Mouse (Mus musculus) forelimb bud, embryonic 11.5 days (tissue): Measurements from ENCODE around the gene Abhd18.
"Not testable (repeated sequence)": the region's sequence is repeated elsewhere in the genome, so short reads cannot be mapped to it uniquely, and the experiment has no call there.

Source experiments
- DNase-seq: peaks from one replicate; pipeline ENCODE4 v3.0.0-alpha.2; 2012; ENCODE audit warnings: low read depth, low spot score

Gene Abhd18

DNA sequence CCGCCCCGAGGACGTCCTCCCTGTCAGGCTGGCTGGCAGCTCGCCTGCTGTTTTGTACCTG is at the start of gene Abhd18:
Gene Abhd18, plus strand, starts transcription at position 14 of the 61 bp plus-strand sequence.
- not testable (repeated sequence) for DNase-seq

DNA sequence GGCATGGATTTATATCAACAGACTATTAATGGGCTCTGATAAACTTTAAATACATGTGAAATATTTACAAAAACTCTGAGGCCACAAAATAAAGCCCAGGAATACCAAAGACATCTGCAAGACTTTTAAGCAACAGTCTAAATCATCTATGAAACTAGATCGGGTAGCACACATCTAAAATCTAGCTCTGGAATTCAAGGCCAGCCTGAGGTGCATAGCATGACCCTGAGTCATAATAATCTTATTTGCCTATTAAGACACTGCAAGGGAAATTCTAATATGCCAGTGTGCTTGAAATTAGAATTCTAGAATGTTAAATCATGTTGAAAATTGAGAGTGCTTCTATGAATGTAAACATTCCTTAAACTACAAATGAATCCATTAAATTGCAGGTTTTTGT is 48.7 kb upstream of the Abhd18 start:
- no peak for DNase-seq

DNA sequence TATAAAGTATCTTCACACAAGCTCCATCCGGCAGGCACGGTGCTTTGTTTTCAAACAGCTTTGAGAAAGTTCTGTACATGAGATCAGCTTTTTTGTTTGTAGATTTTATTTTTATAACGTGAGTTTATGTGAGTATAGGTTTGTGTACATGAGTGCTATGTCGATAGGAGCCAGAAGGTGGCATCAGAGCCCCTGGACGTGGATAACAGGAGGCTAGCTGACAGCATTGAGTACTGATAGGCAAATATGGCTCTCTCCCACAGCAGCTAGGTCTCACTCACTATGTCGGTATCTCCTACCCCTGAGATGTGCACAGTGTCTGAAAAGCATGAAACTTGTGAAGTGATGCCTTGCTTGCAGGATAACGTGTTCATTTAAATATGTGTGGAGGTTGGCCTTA is 48.3 kb upstream of the Abhd18 start:
- DNase-seq, result peak; percentile 49

DNA sequence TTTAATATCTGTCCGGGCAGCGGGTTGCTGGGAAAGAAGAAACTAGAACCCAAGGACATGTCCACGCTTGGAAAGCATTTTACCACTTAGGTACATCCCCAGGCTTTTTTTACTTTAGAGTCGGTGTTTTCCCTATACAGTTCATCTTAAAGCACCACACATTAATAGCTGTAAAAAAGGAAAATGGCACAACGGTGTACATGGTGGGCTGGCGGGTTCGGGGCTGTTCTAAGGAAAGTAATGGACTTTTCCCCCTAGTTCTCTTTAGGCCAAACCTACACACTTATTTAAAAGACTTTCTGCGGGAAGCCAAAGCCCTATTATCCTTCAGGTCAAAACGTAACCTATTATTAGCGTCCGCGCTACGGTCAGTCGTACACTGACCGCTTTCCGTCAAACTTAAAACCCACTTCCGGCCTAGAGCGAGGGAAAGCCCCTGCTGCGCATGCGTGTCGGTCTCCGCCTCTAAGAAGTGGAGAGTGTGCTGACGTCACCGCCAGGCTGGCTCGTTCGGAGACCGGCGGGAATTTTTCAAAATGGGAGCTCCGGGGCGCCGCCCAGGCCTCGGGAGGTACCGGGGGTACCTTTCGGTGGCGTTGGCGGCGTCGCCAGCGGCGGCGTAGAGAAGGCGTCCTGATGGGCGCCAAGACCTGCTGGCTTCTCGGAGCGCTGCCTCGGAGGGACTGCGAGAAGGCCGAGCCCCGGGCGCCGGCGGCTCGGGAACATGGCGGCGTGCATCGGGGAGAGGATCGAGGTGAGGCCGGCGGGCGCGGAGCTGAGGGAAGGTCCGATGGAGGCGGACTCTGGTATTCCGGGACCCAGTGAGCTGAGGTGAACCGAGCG is 47.0 kb upstream of the Abhd18 start, which contains the start of gene Plk4:
Gene Plk4, plus strand, starts transcription at position 490 of the 843 bp plus-strand sequence.
- DNase-seq, result peak; percentile 97

DNA sequence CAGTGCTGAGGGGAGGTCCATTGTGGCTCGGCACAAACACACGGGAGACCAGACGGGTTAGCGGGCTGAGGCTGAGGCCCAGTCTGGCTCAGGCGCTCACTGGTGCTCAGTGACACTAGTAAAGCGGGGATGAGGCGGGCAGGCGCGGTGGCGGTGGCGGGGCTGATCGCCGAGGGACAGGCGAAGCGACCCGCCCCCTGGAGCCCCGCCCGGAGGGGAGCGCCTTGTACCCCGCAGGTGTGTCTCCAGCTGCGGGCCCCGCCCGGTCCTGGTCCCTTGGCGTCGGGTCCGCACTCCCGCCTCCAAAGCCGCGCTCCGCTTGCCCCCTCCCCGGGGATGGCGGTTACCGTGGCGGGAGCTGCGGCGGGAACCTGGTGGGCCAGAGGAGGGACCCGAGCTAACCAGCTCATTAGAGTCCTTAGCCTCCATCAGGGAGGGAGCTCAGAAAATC is 46.4 kb upstream of the Abhd18 start:
- DNase-seq, result no peak

DNA sequence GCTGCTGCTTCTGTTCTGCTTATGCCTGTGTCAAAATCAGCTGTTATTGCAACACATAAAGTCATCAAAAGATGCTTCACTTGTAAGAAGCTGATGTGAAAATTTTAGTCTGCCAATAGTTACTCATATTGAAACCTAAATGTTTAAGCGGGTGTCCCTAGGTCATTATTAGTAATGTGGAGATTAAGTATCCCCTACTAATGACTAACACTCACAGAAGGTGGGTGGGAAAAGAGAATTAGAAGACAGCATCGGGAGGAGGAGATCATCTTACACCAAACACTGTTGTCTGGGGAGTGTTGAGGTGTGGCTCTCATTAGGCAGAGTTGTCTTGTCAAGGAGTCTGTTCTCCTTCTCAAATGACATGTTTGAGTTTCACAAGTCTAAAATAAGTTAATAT is 39.9 kb upstream of the Abhd18 start:
- no peak for DNase-seq

DNA sequence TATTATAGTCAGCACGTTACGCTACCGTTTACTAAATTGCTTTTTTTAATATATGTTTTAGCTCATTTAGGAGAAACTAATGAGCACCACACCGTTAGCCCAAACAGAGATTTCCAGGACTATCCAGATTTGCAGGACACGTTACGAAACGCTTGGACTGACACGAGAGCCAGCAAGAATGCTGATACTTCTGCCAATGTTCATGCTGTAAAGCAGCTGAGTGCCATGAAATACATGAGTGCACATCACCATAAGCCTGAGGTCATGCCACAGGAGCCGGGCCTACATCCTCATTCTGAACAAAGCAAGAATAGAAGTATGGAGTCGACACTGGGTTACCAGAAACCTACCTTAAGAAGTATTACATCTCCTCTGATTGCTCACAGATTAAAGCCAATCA is 38.1 kb upstream of the Abhd18 start:
- DNase-seq, result no peak

DNA sequence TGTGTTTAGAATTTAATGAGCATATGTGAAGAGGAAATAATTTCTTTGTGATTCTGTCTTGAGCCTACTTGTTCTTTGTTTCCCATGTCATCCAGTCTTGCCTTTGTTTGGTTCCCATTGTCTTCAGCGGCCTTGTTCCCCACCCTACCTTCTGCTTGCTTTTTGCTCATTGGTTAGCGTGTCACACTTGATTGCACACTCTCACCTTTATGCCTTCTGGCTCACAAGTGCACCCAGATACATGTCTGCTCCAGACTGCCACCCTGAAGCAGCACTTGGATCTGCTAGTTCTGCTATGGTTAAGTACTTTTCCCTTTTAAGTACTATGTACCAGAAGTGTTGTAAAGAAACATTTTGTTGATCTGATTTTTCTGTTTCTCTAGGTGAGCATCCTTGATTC is 36.9 kb upstream of the Abhd18 start:
- no peak for DNase-seq

DNA sequence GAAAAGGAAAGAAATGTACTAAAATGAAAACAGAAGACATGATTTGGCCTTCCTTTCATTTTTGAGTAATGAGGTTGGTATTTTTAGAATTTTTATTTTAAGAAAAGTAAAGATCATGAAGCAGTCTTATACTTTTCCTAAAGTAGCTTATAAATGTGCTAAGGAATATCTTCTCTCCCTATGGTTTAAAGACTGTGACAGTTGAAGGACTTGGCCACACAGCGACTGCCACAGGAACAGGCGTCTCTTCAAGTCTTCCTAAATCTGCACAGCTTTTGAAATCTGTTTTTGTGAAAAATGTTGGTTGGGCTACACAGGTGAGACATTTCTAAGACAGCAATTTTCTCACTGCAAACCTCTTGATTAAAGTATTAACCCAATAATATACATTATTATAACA is 33.5 kb upstream of the Abhd18 start:
- DNase-seq, result no peak

DNA sequence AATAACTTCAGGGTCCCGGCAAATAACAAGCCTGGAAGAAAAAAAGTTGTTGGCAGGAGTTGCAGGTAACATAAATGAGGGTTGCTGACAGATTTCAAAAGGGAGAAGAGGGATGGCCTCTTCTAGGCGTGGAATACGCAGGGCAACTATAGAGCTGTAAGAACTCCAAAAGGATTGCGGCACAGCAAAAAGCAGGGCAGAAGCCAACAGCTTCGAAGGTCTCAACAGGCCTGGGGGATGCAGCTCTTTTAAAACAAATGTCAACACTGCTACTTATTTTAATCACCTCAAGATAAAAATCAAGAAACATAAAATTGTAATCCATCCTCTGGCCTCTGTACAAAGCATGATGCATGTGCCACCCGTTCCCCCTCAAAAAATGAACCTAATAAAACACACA is 1.2 kb upstream of the Abhd18 start:
- not testable (repeated sequence) for DNase-seq

DNA sequence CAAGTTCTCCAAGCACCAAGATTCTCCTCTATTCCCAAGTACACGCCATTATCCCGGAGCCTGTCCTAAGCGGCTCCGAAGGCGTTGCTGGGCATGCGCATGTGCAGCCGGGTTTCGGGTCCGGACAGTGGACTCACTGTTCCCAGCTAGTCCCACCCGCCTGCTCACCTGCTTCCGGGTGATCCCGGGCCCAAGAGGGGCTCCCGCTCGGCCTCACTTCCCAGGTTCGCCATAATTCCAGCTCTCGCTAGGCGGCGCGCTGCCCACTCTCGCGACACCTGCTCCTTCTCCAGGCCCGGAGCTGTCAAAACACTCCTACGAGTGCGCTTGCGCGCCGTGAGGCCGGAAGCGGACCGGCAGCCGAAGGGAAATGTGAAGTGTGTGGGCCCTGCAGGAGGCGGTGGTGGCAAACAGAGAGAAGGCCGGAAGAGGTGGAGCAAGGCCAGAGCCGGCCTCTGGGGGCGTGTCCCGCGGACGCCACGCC is 255 bp upstream of the Abhd18 start, which contains the start of gene Mfsd8:
Gene Mfsd8, minus strand, starts transcription at position 414 of the 484 bp plus-strand sequence.
- peak; percentile 97 for DNase-seq

DNA sequence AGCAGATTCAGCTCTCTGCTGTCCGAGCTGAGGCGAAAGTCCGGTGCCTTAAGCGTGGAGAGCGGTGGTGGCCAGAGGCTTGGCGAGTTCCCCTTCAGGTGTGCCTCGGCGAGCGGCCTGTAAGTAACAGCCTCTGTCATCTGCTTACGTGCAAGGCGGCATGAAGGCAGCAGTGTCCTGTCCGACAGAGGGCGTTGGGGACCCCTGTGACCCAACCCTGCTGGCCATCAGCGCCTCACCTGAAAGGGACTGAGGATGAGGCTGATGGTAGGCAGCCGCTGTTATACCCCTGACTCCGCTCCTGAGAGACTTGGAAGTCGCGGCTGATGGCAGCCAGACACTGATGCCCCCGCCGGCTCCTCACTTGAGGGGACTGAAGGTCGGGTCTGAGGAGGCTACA is 248 bp downstream of the Abhd18 start:
- DNase-seq, result peak; percentile 30

DNA sequence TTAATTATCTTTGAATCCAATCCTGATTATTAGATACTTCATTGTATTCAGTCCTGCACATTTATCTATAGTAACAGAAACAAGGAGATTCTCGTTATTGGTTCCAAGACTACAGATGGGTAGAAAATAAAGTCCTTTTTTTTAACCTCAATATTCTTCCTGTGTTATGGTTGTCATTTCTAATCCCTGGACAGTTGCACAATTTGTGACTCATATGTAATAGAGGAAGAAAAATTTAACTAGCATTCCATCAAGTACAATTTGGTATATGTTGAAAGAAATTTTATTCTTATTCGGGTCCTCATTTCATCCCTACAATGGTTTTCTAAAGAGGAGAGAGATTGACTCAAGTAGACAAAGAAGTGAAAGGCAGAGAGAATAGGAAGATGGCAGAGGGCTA is 1.2 kb downstream of the Abhd18 start:
- DNase-seq, result not testable (repeated sequence)

DNA sequence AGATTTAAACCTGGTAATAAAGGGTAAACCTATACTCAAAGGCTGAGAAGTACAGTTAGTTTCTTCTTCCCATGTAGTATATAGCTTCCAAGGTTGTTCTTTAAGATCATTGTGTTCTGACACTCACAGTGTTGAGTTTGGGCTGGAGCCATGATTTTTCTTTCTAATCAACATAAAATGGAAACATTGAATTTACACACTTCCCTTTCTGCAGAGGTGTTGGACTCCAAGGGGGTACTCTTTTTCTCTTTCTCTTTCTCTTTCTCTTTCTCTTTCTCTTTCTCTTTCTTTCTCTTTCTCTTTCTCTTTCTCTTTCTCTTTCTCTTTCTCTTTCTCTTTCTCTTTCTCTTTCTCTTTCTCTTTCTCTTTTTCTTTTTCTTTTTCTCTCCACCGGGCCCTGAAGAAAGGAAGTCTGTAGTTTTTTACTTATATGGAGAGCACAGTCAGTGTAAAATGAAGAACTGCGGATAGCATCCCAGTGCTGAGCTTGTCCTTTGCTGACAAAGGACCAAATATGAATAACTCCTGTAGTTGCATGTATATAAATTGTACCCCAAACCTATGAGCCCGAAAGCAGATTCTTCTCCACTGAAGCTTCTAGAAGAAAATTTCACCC is 6.5 kb downstream of the Abhd18 start:
- DNase-seq, result not testable (repeated sequence)

DNA sequence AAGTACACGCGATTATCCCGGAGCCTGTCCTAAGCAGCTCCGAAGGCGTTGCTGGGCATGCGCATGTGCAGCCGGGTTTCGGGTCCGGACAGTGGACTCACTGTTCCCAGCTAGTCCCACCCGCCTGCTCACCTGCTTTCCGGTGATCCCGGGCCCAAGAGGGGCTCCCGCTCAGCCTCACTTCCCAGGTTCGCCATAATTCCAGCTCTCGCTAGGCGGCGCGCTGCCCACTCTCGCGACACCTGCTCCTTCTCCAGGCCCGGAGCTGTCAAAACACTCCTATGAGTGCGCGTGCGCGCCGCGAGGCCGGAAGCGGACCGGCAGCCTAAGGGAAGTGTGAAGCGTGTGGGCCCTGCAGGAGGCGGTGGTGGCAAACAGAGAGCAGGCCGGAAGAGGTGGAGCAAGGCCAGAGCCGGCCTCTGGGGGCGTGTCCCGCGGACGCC is 47.1 kb downstream of the Abhd18 start:
- DNase-seq, result peak; percentile 99

DNA sequence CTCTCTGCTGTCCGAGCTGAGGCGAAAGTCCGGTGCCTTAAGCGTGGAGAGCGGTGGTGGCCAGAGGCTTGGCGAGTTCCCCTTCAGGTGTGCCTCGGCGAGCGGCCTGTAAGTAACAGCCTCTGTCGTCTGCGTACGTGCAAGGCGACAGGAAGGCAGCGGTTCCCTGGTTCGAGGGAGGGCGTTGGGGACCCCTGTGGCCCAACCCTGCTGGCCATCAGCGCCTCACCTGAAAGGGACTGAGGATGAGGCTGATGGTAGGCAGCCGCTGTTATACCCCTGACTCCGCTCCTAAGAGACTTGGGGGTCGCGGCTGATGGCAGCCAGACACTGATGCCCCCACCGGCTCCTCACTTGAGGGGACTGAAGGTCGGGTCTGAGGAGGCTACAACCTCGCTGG is 47.6 kb downstream of the Abhd18 start:
- not testable (repeated sequence) for DNase-seq

DNA sequence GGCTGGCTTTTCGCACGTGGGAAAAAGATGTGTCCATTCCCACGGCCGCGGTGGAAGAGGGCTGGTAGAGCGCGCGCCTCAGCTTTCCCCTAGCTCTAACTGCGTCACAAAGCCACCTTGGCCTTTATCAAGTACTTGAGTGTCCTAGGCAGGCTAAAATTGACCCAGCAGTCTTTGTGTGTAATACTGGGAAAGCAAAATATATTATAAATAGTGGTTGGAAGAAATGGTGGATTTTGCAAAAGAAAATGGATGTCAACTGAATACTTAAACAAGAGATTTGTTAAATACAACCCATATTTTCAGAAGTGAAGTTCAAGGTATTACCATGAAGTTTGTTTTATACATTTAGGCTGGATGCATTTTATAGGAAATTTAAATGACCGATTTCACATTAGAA is 55.7 kb downstream of the Abhd18 start, which contains the start of gene 1700034I23Rik:
Gene 1700034I23Rik, minus strand, starts transcription at position 101 of the 400 bp plus-strand sequence.
- not testable (repeated sequence) for DNase-seq

DNA sequence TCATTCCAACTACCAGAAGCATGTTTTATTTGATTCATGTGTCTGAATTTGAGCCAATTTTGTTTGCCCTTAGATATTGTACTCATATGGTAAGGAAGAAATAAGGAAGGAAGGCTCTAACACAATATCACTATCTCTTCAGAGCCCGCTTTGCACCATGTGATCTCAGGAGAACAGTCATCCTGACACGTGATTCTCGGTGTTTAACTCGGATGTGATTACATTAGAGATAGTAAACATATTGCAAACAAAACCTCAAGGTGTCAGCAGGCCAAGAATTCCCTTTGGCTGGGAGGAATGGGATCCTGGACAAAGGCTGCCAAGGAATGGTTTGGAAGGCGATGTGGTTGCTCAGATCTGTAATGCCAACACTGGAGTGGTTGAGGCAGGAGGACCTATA is 91.4 kb downstream of the Abhd18 start:
- no peak for DNase-seq

DNA sequence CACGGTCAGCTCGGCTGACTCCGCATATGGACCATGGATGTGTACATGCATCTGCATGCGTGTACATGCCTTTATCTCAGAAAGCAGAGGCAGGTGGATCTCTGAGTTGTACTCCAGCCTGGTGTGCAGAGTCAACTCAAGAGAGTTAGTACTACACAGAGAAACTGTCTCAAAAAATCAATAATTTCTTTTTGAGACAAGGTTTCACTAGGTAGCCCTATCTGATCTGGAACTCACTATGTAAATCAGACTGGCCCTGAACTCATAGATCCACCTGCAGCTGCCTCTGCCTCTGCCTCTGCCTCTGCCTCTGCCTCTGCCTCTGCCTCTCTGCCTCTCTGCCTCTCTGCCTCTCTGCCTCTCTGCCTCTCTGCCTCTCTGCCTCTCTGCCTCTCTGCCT is 91.8 kb downstream of the Abhd18 start:
- DNase-seq, result no peak

DNA sequence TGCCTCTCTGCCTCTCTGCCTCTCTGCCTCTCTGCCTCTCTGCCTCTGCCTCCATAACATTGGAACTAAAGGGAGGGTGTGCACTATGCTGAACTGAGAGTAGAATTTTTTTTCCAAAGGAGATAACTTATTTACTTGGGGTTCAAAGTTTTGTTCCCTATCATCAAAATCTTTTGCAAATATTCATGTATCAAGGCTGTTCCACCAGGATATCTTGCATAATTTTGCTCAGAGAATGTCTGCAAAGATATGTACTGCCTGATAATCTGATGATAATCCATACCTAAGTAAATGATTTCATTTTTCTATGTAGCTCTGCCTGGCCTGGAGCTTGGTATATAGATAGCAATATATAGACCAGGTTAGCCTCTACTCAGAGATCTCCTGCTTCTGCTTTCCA is 92.2 kb downstream of the Abhd18 start:
- DNase-seq, result no peak

DNA sequence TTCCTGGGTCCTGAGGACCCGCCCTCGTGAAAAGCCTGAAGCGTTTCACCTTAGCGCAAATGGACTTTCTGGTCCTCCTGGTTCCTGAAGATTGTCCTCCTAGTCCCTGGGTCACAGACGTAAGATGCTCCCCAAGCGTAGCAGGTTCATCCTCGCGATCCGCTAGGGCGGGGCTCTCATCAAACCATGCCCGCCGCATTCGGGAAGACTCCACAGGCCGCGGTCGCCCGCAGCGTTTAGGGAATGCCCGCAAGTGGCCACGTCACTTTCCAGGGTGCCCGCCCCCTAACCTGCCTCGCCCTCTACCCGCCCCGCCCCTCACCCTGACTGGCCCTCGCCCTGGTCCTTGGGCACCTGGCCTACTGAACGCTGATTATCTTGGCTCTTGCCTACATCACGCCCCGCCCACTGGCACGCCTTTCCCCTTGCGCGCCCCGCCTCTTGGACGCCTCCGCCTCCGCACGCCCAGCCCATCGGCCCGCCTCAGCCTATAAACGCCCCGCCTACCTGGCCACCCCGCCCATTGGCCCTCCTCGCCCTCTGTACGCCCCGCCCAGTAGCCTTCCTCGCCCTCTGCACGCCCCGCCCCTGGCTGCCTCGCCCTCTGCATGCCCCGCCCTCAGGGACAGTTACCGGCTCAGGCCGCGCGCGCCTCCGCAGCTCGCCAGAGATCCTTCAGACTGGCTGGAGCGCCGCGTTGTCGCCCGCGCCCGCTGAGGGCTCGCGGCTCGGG is 102.6 kb downstream of the Abhd18 start, which contains the start of gene Larp1b:
Gene Larp1b, plus strand, starts transcription at position 659 of the 733 bp plus-strand sequence.
- peak; percentile 93 for DNase-seq

DNA sequence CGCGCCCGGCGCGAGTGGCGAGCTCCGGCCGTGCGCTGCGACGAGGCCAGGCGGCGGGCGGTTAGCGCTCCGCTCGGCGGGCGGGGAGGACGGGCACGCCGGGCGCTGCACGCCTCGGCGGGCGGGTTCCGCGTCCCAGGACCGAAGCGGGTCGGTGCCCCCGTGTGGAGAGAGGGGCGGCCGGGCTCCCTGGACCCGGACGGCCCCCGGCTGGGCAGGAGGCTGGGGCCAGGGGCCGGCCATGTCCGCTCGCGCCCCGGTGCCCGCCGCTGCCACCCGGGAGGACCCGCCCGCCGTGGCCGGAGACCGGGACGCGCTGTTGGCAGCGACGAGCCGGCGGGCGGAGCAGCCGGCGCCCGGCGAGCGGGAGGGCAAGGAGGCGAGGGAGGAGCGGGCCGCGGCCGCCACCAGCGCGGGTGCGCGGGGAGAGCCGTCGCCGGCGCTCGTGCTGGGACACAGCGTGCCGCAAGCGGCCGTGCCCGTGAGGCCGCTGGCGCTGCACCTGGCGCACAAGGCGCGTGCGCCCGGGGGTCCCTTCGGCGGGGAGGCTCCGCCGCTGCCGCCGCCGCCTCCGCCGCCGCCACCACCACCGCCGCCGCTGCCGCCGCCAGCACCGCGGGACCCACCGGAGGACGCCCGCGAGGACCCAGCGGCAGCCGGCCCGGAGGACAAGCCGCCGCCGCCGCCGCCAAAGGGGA is 103.3 kb downstream of the Abhd18 start:
- DNase-seq, result no peak
